Mouse (Mus musculus) spleen, adult 2 months (tissue): Measurements from ENCODE around the gene Rab30.

Source experiments
- CTCF ChIP-seq: fragments of 200-500 bp; IDR thresholded peaks from 2 replicates; pipeline ENCODE4 v1.5.1; 2011; ENCODE audit warnings: mild to moderate bottlenecking, inconsistent platforms; ENCODE audit not compliant: insufficient read depth, insufficient read length, insufficient replicate concordance; ENCODE audit errors: extremely low read depth
- POLR2A ChIP-seq: fragments of 200-500 bp; IDR thresholded peaks from 2 replicates; pipeline ENCODE4 v1.6.1; 2011; ENCODE audit warnings: low read depth, low read length, inconsistent platforms

DNA sequence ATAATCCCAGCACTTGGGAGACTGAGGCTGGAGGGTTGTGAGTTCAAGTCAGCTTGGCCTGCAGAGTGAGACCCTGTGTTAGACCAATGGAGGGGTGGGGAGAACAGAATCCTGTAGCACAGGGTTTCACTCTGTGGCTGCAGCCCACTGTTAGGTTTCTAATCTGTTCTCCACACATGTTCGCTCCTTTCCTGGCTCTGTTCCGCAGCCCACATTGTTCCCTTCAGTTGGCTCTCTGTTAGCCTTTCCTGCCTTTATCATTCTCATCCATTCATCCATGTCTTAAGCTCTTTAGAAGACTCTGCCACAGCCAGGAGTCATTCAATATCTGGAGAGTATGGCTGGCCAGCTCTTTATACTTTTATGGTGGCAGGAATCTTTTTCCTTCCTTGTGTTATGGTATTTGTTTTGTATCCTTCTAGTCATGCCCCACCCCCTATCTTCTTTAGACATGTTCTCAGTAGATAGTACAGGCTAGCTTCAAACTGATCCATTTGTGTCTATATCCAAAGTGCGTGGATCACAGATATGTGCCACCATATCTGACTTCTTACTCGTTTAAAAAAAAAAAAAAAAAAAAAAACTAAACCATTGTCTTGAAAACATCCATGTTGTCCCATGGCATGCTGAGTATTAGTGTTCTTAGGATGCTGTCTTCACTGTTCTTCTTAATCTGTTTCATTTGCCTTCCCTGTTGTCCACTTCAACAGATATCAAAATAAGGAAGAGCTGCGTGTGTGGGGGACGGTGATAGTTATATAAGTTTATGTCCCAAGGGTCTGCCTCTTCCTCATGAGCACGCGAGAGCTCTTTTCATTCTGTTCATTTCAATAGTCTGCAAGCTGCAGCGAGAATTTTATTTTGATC is 142.7 kb downstream of the Rab30 start:
- no peak for TF ChIP-seq CTCF
- TF ChIP-seq POLR2A: no peak
